Mouse (Mus musculus): ENCODE data around the gene Cdh18.

DNA sequence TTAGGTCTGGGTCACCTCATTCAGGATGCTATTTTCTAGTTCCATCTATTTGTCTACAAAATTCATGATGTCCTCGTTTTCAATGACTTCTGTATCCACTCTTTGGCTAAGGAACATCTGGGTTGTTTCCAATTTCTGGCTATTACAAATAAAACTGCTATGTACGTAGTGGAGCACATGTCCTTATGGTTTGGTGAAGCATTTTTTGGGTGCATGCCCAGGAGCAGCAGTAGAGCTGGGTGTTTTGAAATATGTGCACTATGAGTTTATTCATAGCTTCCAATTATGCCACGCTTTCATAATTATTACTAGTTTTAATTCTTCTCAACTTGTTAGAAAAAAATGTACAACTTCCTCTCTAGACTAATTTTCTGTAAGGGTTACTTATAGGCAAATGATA is 871.2 kb downstream of the Cdh18 start:
- no peak for TF ChIP-seq TAL1 (IDR thresholded peaks at IDR 0.05; ENCODE audit: low read length)
- TF ChIP-seq POLR2A (IDR thresholded peaks at IDR 0.05; ENCODE audit: control insufficient read depth in 1 of 2, insufficient read depth in 1 of 2, low read depth in 1 of 2, low read length in 2 of 2, poor library complexity in 1 of 2), result no peak
- TF ChIP-seq CTCF (IDR thresholded peaks at IDR 0.05 in 2 of 3, conservative IDR thresholded peaks at IDR 0.05 in 1 of 3; ENCODE audit: control insufficient read depth in 1 of 3, insufficient read depth in 1 of 3, low read depth in 2 of 3, low read length in 3 of 3, poor library complexity in 1 of 3, severe bottlenecking in 1 of 3), result no peak
- TF ChIP-seq GATA1 (IDR thresholded peaks at IDR 0.05; ENCODE audit: low read depth, low read length), result no peak
- TF ChIP-seq TBP (IDR thresholded peaks at IDR 0.05; ENCODE audit: low read depth, low read length), result no peak
- no peak for TF ChIP-seq MAX (IDR thresholded peaks at IDR 0.05; ENCODE audit: low read length)
- no peak for TF ChIP-seq ZKSCAN1 (IDR thresholded peaks at IDR 0.05; ENCODE audit: low read depth, low read length)
- no peak for TF ChIP-seq CHD2 (IDR thresholded peaks at IDR 0.05; ENCODE audit: low read length)
- TF ChIP-seq E2F4 (IDR thresholded peaks at IDR 0.05; ENCODE audit: borderline replicate concordance, low read depth, low read length), result no peak
- no peak for TF ChIP-seq JUND (IDR thresholded peaks at IDR 0.05; ENCODE audit: low read depth, low read length)
